Mouse (Mus musculus) left cerebral cortex, adult 2 months (tissue): ENCODE measurements at regions not wholly inside any gene's neighbourhood (a gene's known extent, or its start where the extent isn't known, plus 50 kb on each side); places are given as distances from the start of the nearest gene placed in this dataset.

Experiments used
- DNase-seq, 2 experiments: peaks; one replicate each; pipeline ENCODE4 v3.0.0; 2021 to 2022; ENCODE audit warnings: low spot score in 2 of 2, mixed read lengths in 1 of 2; ENCODE audit errors: extremely low spot score in 1 of 2
- H3K27ac ChIP-seq: fragments of 200-600 bp; 2 replicates; pipeline ENCODE4 v1.8.1; 2022
- H3K4me3 ChIP-seq: fragments of 200-600 bp; 2 replicates; pipeline ENCODE4 v1.8.1; 2022
- CTCF ChIP-seq: fragments of 200-600 bp; IDR thresholded peaks from 2 replicates; pipeline ENCODE4 v1.8.1; 2022; ENCODE audit warnings: antibody characterized with exemption, mild to moderate bottlenecking, moderate library complexity
- intact Hi-C: fragments of 180-260 bp; cut with DNase I; formaldehyde crosslinking; loops from one replicate; pipeline ENCODE4 v1.15.1; 2025

DNA sequence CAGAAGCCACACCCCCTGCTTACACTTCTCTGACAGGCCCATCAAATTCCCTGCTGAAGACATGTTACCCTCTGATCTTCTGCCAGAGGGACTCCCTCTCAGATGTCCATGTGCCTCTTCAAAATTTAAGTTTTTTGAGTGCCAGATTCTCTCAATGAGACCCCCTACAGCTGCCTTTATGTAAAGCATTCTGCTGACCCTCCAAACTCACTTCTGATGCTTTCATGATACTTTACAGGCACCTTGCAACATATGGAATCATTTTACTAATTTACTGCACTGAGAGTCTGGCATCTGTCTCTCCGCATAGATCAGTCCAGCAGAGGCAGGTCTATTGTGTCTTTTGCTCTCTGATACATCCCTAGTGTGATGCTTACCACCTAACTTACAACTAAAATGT, 601.4 kb upstream of the Camk1g start:
- TF ChIP-seq CTCF = no peak
- H3K4me3 ChIP-seq = no peak overlapping the region
- intact Hi-C loops = no loop called here
- no peak for DNase-seq
- no peak overlapping the region for H3K27ac ChIP-seq

DNA sequence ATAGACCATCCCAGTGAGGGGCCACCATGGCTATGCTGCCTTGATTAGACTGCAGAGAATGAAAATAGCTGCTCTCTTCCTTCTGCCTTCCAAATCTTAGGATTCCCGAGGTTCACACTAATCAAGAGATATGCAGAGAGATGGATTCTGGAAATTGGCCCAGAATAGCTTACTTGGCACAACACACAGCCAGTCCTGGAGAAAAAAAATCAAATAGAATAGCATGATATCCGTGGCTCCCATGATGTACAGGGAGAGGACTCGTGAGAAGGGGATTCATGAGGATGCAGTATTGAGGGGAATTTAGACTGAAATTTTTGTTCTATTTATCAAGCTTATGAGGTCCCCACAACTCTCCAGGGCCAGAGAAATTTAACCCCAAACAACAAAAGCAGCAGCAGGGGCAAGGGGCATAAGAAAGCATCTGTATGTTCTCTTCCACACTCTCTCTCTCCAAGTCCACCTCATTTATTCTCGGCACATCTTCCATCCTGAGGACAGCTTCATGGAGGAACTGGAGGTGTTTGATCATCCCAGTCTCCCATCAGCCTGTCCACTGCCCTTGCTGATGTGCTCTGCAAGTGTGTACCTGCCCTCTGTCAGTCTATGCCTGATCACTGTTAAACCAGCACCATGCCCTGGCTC, 599.3 kb upstream of the Camk1g start:
- DNase-seq = no peak
- H3K4me3 ChIP-seq = no peak overlapping the region
- no peak overlapping the region for H3K27ac ChIP-seq
- no peak for TF ChIP-seq CTCF
- intact Hi-C loops = no loop called here

DNA sequence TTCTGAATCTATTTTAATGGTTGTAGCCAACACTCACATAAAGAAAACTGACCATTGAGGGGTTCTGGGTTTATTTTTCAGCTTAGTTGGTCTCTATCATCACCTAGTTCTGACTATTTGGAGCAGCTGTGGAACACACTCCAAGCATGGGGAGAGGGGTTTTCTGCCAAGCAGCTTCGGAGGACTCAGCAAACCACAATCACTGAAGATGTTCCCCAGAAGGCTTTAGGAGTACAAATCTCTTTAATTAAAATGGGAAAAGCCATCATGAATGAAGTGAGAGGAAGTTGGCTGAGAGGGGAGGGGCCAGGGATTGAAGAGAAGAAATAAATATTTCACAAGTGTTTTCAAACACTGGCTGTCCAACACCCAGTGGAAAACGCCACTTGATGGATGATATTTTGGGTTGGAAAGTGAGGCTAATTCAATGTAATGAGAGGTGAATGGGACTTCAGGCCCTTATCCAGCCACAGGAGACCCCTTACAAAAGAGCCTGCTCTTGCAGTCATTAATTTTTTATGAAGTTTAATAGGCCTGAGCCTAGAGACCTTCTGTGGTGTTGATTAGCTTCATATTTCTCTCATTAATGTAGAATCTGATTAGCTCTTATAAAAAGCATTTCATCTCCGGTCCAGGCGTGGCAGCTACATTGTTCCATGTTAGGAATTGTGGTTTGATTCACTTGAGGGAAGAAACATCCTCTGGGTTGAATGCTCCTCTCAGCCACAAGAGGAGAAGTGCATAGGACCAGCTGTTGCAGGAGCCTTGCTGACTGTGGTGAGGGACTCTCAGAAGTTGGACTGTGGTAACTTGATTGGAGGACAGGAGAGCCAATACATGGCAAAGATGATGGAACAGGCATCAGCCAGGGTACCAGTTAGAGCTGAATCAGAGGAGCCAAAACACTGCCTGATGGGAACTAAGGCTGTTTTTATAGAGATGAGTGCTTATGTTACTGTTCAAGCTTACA, 598.1 kb upstream of the Camk1g start:
- no peak overlapping the region for H3K27ac ChIP-seq
- DNase-seq = no peak
- no peak for TF ChIP-seq CTCF
- intact Hi-C loops = no loop called here
- H3K4me3 ChIP-seq = no peak overlapping the region

DNA sequence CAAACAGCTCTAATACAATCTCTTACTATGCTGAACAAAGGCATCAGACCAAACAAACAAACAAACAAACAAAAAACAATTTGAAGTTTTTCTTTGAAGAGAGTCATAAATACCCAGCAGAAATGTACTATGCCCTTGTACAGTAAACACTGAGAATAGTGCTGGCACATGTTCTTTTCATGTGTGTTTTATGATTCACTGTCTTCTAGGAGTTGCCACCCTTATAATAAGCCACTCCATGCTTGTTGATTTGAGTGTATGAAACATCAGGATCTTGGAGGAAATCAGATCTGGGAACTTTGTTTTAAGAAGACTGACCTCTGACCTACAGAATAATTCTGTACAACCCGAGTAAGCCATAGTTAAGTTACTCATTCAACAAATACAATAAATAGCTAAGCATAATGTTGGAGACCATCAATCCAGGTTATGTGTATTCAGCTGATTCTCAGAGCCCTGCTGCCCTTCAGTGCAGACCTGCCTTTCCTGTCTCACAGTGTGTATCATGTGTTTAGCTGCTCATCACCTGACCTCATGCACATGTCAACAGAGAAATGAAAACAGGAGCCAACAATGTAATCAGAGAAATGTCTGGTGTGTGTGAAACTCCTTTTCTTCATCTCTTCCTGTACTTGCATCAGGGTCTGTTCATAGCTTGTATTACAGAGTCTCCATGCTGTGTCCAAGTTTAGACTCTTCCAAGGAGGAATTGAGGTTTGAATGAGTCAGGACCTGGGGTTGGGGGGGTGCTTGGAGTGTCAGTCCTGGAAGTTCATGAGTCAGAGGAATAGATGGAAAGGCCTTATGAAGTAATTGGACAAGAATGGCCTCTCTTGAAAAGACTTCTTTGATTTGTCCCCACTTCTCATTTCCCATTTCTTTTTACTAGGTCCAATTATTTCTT, 596.8 kb upstream of the Camk1g start:
- no peak for DNase-seq
- intact Hi-C loops = no loop called here
- TF ChIP-seq CTCF = no peak
- H3K4me3 ChIP-seq = no peak overlapping the region
- no peak overlapping the region for H3K27ac ChIP-seq

DNA sequence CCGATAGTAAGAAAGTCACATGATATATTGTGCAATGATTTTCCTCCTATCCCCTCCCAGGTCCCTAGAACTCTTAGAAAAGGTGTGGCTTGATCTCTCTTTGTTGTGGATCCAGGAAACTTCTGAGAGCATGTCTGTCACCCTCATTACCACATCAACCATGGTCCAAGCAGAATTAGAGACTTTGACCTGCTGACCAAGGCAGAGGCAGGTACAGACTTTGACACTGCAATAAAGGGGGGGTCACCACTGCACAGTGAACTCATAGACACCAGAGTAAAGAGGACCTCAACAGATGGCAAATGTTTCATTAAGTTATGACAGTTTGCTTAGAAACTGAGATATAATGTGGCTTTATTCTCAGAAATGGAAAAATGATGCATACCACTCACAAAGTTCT, 595.2 kb upstream of the Camk1g start:
- Histone ChIP-seq H3K27ac (no peak overlapping the region), H3K4me3 (no peak overlapping the region)
- intact Hi-C loops = no loop called here
- DNase-seq = no peak
- TF ChIP-seq CTCF = no peak

DNA sequence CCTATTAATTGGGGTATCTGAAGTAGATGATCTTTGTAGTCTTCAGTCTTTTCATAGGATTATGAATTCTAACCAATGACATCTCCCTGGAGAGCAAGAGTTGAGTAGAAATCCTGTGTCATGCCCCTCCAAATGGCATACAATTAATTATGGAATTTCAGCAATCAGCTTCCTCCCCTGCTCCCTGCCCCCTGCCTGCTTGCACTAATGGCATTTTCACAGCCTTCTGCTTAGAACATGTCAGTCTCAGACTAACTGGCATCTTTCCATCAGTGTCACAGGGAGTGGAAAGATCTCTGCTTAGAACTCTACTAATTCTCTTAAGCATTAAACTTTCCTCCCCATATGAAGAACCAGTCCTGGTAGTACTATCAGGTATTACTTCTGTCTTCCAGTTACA, 581.8 kb upstream of the Camk1g start:
- Histone ChIP-seq H3K27ac (no peak overlapping the region), H3K4me3 (no peak overlapping the region)
- DNase-seq = no peak
- TF ChIP-seq CTCF = no peak
- intact Hi-C loops = no loop called here

DNA sequence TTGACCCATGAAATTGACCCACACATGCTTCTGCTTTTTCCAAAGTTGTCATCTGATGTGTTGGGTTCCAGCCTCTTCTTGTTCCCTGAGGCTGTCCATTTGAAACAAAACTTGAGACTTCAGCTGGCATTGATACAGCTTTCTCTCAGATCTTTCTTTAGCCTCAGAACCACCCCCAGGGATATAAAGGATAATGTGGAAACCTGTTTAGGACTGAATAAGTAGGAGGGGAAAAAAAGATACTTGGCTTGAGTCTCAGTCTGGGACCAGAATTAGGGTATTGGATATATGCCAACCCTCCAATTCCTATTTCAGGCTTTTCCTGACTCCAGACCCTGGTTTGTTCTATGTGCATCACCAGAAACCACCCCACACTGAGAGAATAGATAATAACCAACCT, 579.7 kb upstream of the Camk1g start:
- no peak overlapping the region for H3K4me3 ChIP-seq
- no peak overlapping the region; the same call in 1 of the 2 replicates for H3K27ac ChIP-seq
- no peak for DNase-seq
- intact Hi-C loops = no loop called here
- TF ChIP-seq CTCF = no peak

DNA sequence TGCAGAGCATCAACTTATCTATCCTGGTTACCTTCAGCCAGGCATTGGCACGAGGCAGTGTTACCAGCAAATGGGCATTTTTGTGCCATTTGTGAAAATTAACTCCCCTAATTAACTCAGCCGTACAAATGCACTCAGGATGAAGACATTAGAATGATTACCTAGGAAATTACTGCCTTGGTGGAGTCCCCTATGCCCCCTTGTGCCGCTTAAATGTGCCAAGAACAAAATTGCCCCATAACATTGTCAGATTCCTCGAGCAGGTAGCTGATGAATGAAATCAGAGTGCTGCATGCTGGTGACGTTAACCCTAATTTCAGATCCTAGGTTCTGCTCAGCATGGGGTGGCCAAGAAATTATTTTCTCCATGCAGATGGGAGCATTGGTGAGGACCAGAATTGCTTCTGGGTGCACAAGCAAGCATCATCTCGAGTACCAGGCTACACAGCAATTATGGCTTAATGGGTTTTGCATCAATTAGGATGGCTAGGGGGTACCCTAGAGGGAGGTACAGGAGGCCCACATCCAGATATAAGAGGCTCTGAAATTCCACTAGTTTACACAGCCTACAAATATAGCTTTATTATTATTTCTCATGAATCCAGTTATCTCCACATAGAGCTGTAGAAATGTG, 577.0 kb upstream of the Camk1g start:
- intact Hi-C loops = no loop called here
- Histone ChIP-seq H3K4me3 (no peak overlapping the region), H3K27ac (no peak overlapping the region)
- no peak for TF ChIP-seq CTCF
- DNase-seq = no peak

DNA sequence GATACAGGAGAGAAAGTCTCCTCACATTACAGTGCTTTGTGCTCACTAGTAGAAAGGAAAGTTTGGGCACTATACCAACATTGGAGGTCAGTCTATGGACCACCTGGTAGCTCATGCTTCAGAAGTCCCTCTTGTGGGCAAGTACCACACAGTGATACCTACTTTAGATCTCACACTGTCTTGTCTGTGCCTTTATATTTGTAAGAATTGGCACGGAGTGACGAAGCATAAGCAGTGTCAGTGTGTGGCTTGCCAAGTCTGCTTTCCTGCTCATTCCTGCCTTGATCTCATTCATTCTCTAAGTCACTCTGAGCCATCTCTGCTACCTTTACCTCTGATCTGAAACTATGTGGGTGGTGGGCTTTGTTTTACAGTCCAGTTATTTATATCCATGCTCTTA, 565.9 kb upstream of the Camk1g start:
- Histone ChIP-seq H3K4me3 (no peak overlapping the region), H3K27ac (no peak overlapping the region)
- no peak for DNase-seq
- no peak for TF ChIP-seq CTCF
- intact Hi-C loops = loop anchor here (10.0 kb wide), 1 partner anchor 679 kb away; the partner anchor contains the start of gene Plxna2

DNA sequence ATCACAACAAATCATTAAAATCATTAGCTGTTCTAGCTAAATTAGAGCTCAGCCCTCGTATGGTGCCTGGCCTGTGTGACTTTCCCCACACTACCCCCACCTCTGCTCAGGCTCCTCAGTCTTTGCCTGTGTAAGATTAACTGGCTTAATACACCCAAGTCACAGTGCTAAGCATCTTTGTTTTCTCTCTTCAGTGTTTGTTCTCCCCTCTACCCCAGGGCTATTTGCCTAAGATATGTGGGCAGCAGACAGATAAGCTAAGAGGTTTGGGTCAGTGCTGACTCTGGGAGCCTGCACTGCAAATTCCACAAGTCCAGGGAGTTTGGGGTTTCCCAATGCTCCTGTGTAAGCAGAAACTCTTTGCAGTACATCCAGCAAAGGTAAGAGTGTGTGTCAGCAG, 564.2 kb upstream of the Camk1g start:
- Histone ChIP-seq H3K27ac (no peak overlapping the region), H3K4me3 (no peak overlapping the region)
- intact Hi-C loops = loop anchor here (10.0 kb wide), 1 partner anchor 680 kb away; the partner anchor contains the start of gene Plxna2
- TF ChIP-seq CTCF = no peak
- no peak for DNase-seq

DNA sequence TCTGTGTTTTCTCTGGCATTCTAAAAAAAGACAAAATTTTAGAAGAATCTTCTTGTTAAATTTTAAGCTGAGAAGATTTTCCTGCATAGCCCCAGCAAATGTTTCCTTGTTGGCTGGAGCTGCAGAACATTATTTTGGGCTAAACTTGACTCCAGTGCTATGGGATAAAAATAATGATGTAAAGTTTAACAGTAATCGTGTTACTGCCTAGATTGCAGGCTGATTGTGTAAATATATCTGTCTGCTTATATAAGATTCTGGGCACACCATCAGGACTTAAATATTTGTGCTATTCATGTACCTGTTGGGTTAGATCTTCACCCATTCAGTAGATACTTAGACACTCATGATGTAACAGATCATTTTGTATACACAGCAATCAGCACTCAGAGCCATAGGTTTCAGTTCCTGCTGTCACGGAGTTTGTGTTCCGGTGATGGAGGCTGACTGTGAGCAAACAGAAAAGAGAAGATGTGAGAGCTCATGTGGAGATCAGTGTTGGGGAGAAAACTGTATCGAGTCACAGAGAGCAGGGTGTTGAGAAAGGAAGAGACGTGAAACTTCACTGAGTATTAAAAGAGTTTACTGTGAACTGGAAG, 561.1 kb upstream of the Camk1g start:
- peak overlapping the region; percentile 74 for H3K27ac ChIP-seq
- no peak for TF ChIP-seq CTCF
- intact Hi-C loops = loop anchor here (10.0 kb wide), 1 partner anchor 684 kb away; the partner anchor contains the start of gene Plxna2
- DNase-seq = peak in 1 of 2 experiments; percentile 15
- no peak overlapping the region for H3K4me3 ChIP-seq
